Mouse (Mus musculus) heart, postnatal 0 days (tissue): ENCODE measurements around the gene Ramp1.

Experiments used
- CTCF ChIP-seq: IDR thresholded peaks from 2 replicates; pipeline ENCODE4 v1.5.1; 2016; ENCODE audit warnings: antibody characterized with exemption, control low read depth, low read depth
- EP300 ChIP-seq: IDR thresholded peaks from 2 replicates; pipeline ENCODE4 v1.6.1; 2016; ENCODE audit warnings: antibody characterized with exemption, low read depth

DNA sequence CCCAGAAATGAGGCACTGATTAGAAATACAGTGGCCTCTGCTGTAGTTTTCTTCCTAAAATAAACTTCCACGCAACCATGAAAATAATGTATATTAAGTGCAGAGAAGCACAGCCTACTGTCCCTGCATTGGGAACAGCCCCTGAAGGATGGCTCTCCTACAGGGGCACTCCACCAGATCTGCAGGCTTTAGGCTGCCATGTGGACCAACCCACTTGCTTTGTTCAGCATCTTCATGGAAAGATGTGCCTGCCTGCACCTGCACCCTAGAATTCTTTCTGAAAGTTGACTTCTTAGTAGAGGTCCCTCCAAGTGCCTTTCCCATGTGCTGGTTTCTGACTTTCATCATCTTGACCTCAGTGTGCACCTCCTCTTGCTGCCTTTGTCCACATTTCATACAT, 35.6 kb downstream of the Ramp1 start:
- no peak for TF ChIP-seq CTCF
- no peak for TF ChIP-seq EP300
